Mouse (Mus musculus) myocyte (in vitro differentiated cells): ENCODE results near the gene Gak. TPM values are rescaled to one million over a fixed set of nuclear protein-coding genes. Genes with fewer than 3 reads are reported as not detected.

ENCODE experiments used
- H3K27me3 ChIP-seq: one replicate; pipeline ENCODE4 v1.6.1; 2011; ENCODE audit not compliant: control insufficient read depth, insufficient read depth, insufficient read length
- H3K36me3 ChIP-seq: one replicate; pipeline ENCODE4 v1.6.1; 2011; ENCODE audit not compliant: control insufficient read depth, insufficient read depth
- H3K4me2 ChIP-seq: one replicate; pipeline ENCODE4 v1.6.1; 2011; ENCODE audit warnings: low read depth, control low read depth
- H3K4me3 ChIP-seq: one replicate; pipeline ENCODE4 v1.5.1; 2011; ENCODE audit warnings: mild to moderate bottlenecking, control low read depth, moderate library complexity
- H3K79me2 ChIP-seq: one replicate; pipeline ENCODE4 v1.6.1; 2011; ENCODE audit not compliant: control insufficient read depth, insufficient read depth
- H3ac ChIP-seq: one replicate; pipeline ENCODE4 v1.6.1; 2011; ENCODE audit not compliant: control insufficient read depth, insufficient read length
- CEBPB ChIP-seq: IDR thresholded peaks from 2 replicates; pipeline ENCODE4 v1.6.1; 2011; ENCODE audit warnings: mild to moderate bottlenecking, moderate library complexity; ENCODE audit not compliant: poor library complexity, insufficient read depth, severe bottlenecking
- E2F4 ChIP-seq: IDR thresholded peaks from one replicate; pipeline ENCODE4 v1.6.1; 2011; ENCODE audit warnings: mild to moderate bottlenecking, control low read depth, moderate library complexity; ENCODE audit not compliant: insufficient read depth
- MAX ChIP-seq: IDR thresholded peaks from one replicate; pipeline ENCODE4 v1.6.1; 2011; ENCODE audit warnings: low read depth, mild to moderate bottlenecking, control low read depth
- MYOD1 ChIP-seq, 3 experiments: IDR thresholded peaks; one replicate each; pipeline ENCODE4 v1.6.1; 2011; ENCODE audit warnings: control low read depth in 2 of 3, low read depth in 2 of 3, mild to moderate bottlenecking in 2 of 3, moderate library complexity in 1 of 3; ENCODE audit not compliant: insufficient read length in 2 of 3, control insufficient read depth in 1 of 3
- MYOG ChIP-seq, 3 experiments: IDR thresholded peaks; one replicate each; pipeline ENCODE4 v1.6.1; 2011; ENCODE audit warnings: control low read depth in 2 of 3, low read depth in 2 of 3, mild to moderate bottlenecking in 2 of 3; ENCODE audit not compliant: insufficient read length in 2 of 3, control insufficient read depth in 1 of 3, insufficient read depth in 1 of 3
- POLR2A ChIP-seq: IDR thresholded peaks from one replicate; pipeline ENCODE4 v1.6.1; 2011; ENCODE audit warnings: low read depth, mild to moderate bottlenecking, control low read depth, moderate library complexity; ENCODE audit not compliant: insufficient read length
- POLR2AphosphoS2 ChIP-seq: IDR thresholded peaks from one replicate; pipeline ENCODE4 v1.6.1; 2011; ENCODE audit warnings: low read depth, control low read depth; ENCODE audit not compliant: insufficient read length
- REST ChIP-seq: IDR thresholded peaks from one replicate; pipeline ENCODE4 v1.6.1; 2011; ENCODE audit warnings: mild to moderate bottlenecking, control low read depth, moderate library complexity; ENCODE audit not compliant: insufficient read depth, insufficient read length
- SRF ChIP-seq: IDR thresholded peaks from one replicate; pipeline ENCODE4 v1.6.1; 2011; ENCODE audit warnings: low read depth; ENCODE audit not compliant: control insufficient read depth, insufficient read length
- TCF12 ChIP-seq: IDR thresholded peaks from one replicate; pipeline ENCODE4 v1.6.1; 2011; ENCODE audit warnings: mild to moderate bottlenecking, control low read depth; ENCODE audit not compliant: poor library complexity, insufficient read depth, severe bottlenecking
- TCF3 ChIP-seq: IDR thresholded peaks from one replicate; pipeline ENCODE4 v1.6.1; 2011; ENCODE audit warnings: low read depth, control low read depth; ENCODE audit not compliant: insufficient read length
- USF1 ChIP-seq: IDR thresholded peaks from one replicate; pipeline ENCODE4 v1.6.1; 2011; ENCODE audit warnings: low read depth, mild to moderate bottlenecking, control low read depth, moderate library complexity
- polyA plus RNA-seq: library from polyadenylated mRNA; unstranded; fragments of >200 nt; fragmentation: generic; extraction: Trizol; gene quantifications from one replicate; pipeline ENCODE4 v1.2.1, GENCODE M21; 2012; ENCODE audit warnings: missing spikeins

Gak gene
- polyA plus RNA-seq, 1 experiment, result 46.1 TPM

DNA sequence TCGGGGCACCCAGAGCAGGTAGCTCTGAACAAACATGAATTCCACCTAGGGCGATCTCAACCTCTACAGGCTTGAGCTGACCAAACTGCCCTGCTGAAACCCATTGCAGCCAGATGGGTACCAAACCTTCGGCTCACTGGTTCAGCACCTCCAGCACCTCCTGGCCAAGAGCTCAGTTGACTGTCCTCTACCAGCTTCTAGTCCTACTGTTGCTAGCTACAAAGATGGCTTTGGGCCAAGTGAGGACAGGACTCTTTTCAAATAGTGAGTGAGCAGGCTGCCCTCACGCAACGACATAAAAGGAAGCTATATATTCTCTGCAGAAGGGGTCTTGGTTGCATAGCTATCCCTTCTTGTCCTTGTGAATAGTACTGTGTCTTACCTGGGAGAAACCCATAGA lies 81.9 kb downstream of the Gak start:
- TF ChIP-seq MAX, result no peak
- no peak for TF ChIP-seq CEBPB
- no peak for TF ChIP-seq SRF
- TF ChIP-seq MYOG (IDR thresholded peaks at IDR 0.05; ENCODE audit: control insufficient read depth in 1 of 3, insufficient read depth in 1 of 3, insufficient read length in 2 of 3, low read depth in 2 of 3), result no peak
- TF ChIP-seq E2F4, result no peak
- no peak for TF ChIP-seq MYOD1 (IDR thresholded peaks at IDR 0.05; ENCODE audit: control insufficient read depth in 1 of 3, insufficient read length in 2 of 3, low read depth in 2 of 3)
- no peak for TF ChIP-seq POLR2AphosphoS2
- no peak for TF ChIP-seq TCF12
- no peak for TF ChIP-seq POLR2A
- no peak for TF ChIP-seq USF1
- TF ChIP-seq TCF3, result no peak
- TF ChIP-seq REST, result no peak
- H3K36me3 ChIP-seq, result no peaks in the 10 kb centered on the region
- H3K27me3 ChIP-seq, result peaks cover 23% of the 10 kb centered on the region
- H3K79me2 ChIP-seq, result no peaks in the 10 kb centered on the region
- no peak overlapping the region for H3K4me3 ChIP-seq
- H3ac ChIP-seq, result no peak overlapping the region
- H3K4me2 ChIP-seq, result no peak overlapping the region

DNA sequence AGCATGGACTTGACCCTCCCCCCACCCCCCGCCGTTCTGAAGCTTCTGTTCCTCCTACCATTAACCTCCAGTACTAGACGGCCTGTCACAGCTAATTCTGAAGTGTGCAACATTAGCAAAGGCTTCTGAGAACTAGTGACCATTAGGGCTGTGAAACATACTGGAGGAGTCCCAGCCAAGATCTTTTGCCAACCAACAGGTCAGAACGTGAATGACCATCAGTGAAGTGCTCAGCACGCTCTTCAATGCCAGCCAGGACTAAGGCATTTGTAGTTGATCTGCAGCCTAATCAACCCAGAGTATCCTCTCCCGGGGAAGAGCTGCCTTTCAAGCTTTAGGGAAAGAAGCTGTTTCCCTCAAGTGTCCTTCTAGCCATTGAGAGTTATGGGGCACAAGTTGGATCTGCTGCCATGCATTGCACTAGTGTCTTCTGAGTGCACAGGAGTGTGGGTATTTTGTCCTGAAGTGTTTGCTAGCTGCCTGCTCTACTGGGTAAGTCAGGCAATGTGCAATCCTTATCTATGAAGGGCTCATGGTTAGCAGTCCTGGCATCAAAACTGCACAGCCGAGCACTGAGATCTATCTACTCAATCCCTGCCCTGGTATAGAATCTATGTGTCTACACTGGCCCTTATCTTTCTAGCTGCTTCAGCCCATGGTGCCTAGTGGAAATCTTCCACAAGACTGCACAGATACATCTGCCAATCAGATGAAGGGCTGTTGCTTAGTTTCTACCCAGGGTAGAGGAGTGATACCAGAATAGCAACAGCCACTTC lies 85.9 kb downstream of the Gak start:
- H3K4me3 ChIP-seq, result no peak overlapping the region
- H3K27me3 ChIP-seq, result peaks cover 8% of the 10 kb centered on the region
- no peak overlapping the region for H3K4me2 ChIP-seq
- H3ac ChIP-seq, result no peak overlapping the region
- TF ChIP-seq MAX, result no peak
- TF ChIP-seq TCF12, result no peak
- no peak for TF ChIP-seq CEBPB
- no peak for TF ChIP-seq MYOD1 (IDR thresholded peaks at IDR 0.05; ENCODE audit: control insufficient read depth in 1 of 3, insufficient read length in 2 of 3, low read depth in 2 of 3)
- TF ChIP-seq MYOG (IDR thresholded peaks at IDR 0.05; ENCODE audit: control insufficient read depth in 1 of 3, insufficient read depth in 1 of 3, insufficient read length in 2 of 3, low read depth in 2 of 3), result no peak
- no peak for TF ChIP-seq E2F4
- TF ChIP-seq POLR2A, result no peak
- no peak for TF ChIP-seq SRF
- no peak for TF ChIP-seq TCF3
- TF ChIP-seq REST, result no peak
- TF ChIP-seq USF1, result no peak
- no peak for TF ChIP-seq POLR2AphosphoS2
- H3K79me2 ChIP-seq, result no peaks in the 10 kb centered on the region
- no peaks in the 10 kb centered on the region for H3K36me3 ChIP-seq

DNA sequence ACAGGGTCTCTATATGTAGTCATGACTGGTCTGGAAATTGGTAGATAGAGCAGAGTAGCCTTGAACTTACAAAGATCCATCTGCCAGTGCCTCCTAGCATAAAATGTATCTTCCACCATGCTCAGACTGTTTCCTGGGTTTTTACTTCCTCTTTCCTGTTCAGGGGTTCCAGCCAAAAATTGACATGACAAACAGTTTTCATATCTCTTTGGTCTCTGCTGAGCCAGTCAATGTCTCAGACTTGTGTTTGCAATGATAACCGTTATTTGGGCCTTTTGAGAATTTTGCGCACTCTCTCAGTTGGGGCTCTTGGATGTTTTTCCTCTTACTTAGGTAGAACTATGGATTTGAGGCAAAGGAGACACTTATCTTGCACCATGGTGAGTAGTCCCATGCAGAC lies 95.4 kb downstream of the Gak start:
- TF ChIP-seq TCF3 (no peak), POLR2A (no peak), MAX (no peak), SRF (no peak), POLR2AphosphoS2 (no peak), E2F4 (no peak), MYOD1 (IDR thresholded peaks at IDR 0.05; ENCODE audit: control insufficient read depth in 1 of 3, insufficient read length in 2 of 3, low read depth in 2 of 3) (no peak), MYOG (IDR thresholded peaks at IDR 0.05; ENCODE audit: control insufficient read depth in 1 of 3, insufficient read depth in 1 of 3, insufficient read length in 2 of 3, low read depth in 2 of 3) (no peak), TCF12 (no peak), REST (no peak), CEBPB (no peak), USF1 (no peak)
- Histone ChIP-seq H3K4me3 (no peak overlapping the region), H3ac (no peak overlapping the region), H3K36me3 (no peaks in the 10 kb centered on the region), H3K27me3 (no peaks in the 10 kb centered on the region), H3K79me2 (no peaks in the 10 kb centered on the region), H3K4me2 (no peak overlapping the region)

DNA sequence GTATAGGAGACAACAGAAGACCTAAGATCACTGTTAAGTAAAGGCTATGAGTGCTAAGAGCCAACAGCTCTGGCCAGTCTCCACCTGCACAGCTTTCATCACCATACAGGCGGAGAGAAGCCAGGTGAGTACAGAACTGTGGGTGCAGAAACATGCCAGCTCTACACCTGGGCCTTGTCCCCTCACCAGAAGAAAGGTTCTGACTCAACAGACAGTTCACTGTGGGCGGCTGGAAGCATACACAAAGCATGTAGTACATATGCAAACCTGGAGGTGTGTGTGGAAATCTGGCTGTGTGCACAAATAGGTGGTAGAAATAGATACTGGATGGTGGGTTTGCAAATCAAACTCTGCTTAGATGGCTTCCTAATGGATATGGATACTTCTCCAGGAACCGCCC lies 107.0 kb downstream of the Gak start:
- H3K4me3 ChIP-seq, result no peak overlapping the region
- H3K4me2 ChIP-seq, result no peak overlapping the region
- TF ChIP-seq MAX (no peak), USF1 (no peak), POLR2A (no peak), POLR2AphosphoS2 (no peak), CEBPB (no peak), REST (no peak), E2F4 (no peak), TCF12 (no peak), MYOG (IDR thresholded peaks at IDR 0.05; ENCODE audit: control insufficient read depth in 1 of 3, insufficient read depth in 1 of 3, insufficient read length in 2 of 3, low read depth in 2 of 3) (no peak), SRF (no peak), TCF3 (no peak), MYOD1 (IDR thresholded peaks at IDR 0.05; ENCODE audit: control insufficient read depth in 1 of 3, insufficient read length in 2 of 3, low read depth in 2 of 3) (no peak)
- peaks cover 27% of the 10 kb centered on the region for H3K27me3 ChIP-seq
- no peak overlapping the region for H3ac ChIP-seq
- H3K36me3 ChIP-seq, result no peaks in the 10 kb centered on the region
- no peaks in the 10 kb centered on the region for H3K79me2 ChIP-seq

DNA sequence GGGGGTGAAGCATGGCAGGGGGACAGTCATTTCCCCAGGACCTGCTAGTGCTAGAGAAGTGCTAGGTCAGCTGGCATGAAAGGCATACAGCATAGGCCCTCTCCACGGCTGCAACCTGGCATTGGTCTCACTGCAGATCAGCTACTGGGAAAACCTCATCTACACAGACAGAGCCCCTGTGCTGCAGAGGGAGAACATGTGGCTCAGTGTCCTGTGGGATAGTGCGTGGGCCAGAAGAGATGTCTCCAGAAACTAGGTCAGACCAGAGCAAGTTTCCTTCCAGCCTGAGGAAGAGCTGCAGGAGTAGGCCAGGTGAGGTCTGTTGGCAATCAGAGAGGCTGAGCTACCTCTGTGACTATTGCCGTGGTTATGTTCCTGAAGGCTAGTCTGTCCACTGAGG lies 107.7 kb downstream of the Gak start:
- peaks cover 27% of the 10 kb centered on the region for H3K27me3 ChIP-seq
- H3K79me2 ChIP-seq, result no peaks in the 10 kb centered on the region
- H3ac ChIP-seq, result no peak overlapping the region
- H3K4me2 ChIP-seq, result no peak overlapping the region
- no peaks in the 10 kb centered on the region for H3K36me3 ChIP-seq
- no peak overlapping the region for H3K4me3 ChIP-seq
- TF ChIP-seq MYOG (IDR thresholded peaks at IDR 0.05; ENCODE audit: control insufficient read depth in 1 of 3, insufficient read depth in 1 of 3, insufficient read length in 2 of 3, low read depth in 2 of 3) (no peak), SRF (no peak), REST (no peak), POLR2A (no peak), MAX (no peak), E2F4 (no peak), POLR2AphosphoS2 (no peak), MYOD1 (IDR thresholded peaks at IDR 0.05; ENCODE audit: control insufficient read depth in 1 of 3, insufficient read length in 2 of 3, low read depth in 2 of 3) (no peak), CEBPB (no peak), USF1 (no peak), TCF3 (no peak), TCF12 (no peak)
